Comparison of ENCODE assay signal across 35 mouse cellular contexts in genomic region chr2:71573736-71574135, GRCm38 (mm10). TPM values are rescaled to one million over a fixed set of nuclear protein-coding genes. Genes with fewer than 3 reads are reported as not detected.
DNase-seq lines count a peak whose midpoint lies in the region; ATAC-seq and TF ChIP-seq lines count a peak whose summit lies in the region.
"Had no signal": no experiment of that assay in that cellular context is flagged by ENCODE, and none has a peak within 500 bp of the region (broad histone marks: within the 10 kb centered on the region; RNA-seq: fewer than 3 reads in every experiment).

No protein-coding gene starts in this region.

- peak; percentile 47 for DNase-seq in embryo, embryonic 10.5 days (ENCODE audit: low spot score)
- peak; percentile 34 for DNase-seq in limb, embryonic 11.5 days (ENCODE audit: low spot score)
- DNase-seq in right cerebral cortex, postnatal 10 days (ENCODE audit: low spot score in 2 of 2), result no peak
- no peak for DNase-seq in kidney, adult 9 months
- no peak for DNase-seq in left cerebral cortex, adult 9 months (ENCODE audit: low spot score in 2 of 2)
- DNase-seq: adrenal gland, postnatal 14 days; cerebellum, adult 11 months; cerebellum, adult 9-10 months; cerebellum, postnatal 36 days; gastrocnemius, postnatal 25 days; heart, adult 18-20 months; heart, postnatal 4 days; layer of hippocampus, postnatal 36 days; liver, embryonic 13.5 days; lung, adult 18-20 months; lung, postnatal 4 days; retina, postnatal 1 day; right cerebral cortex, postnatal 25 days; thymus, postnatal 14 days had no signal

- H3K4me2 ChIP-seq in embryonic facial prominence, embryonic 12.5 days (replicated peaks), result peak overlapping the region; percentile 21
- H3K4me2 ChIP-seq in limb, embryonic 11.5 days (ENCODE audit: low read depth, severe bottlenecking), result peak overlapping the region; percentile 18; the same call in 1 of the 2 replicates
- peak overlapping the region; percentile 50 for H3K4me2 ChIP-seq in myocyte (ENCODE audit: low read depth)
- H3K4me2 ChIP-seq: embryonic facial prominence, embryonic 15.5 days; forebrain, embryonic 13.5 days; heart, embryonic 11.5 days; hindbrain, embryonic 14.5 days; limb, embryonic 15.5 days; liver, embryonic 13.5 days; midbrain, embryonic 13.5 days; stomach, embryonic 15.5 days had no signal

- no peak for ATAC-seq in embryonic facial prominence, embryonic 12.5 days (ENCODE audit: insufficient number of reproducible peaks, insufficient read depth, low FRiP score, low TSS enrichment)
- no peak for ATAC-seq in limb, embryonic 11.5 days (ENCODE audit: insufficient number of reproducible peaks, low FRiP score, low TSS enrichment, low read depth)
- ATAC-seq: forebrain, embryonic 13.5 days; intestine, postnatal 0 days; lung, postnatal 0 days; midbrain, embryonic 13.5 days; Patski had no signal

- no peak for TF ChIP-seq POLR2A in myocyte (IDR thresholded peaks at IDR 0.05; ENCODE audit: insufficient read length, low read depth)

- no peak overlapping the region for H3K27ac ChIP-seq in embryonic facial prominence, embryonic 12.5 days
- H3K27ac ChIP-seq in limb, embryonic 11.5 days (replicated peaks; ENCODE audit: low read depth, low read length), result no peak overlapping the region
- H3K27ac ChIP-seq: embryonic facial prominence, embryonic 15.5 days; forebrain, embryonic 13.5 days; hindbrain, embryonic 14.5 days; limb, embryonic 15.5 days; liver, embryonic 13.5 days; midbrain, embryonic 13.5 days; stomach, embryonic 15.5 days had no signal

- H3ac ChIP-seq in myocyte (ENCODE audit: control insufficient read depth, insufficient read length), result no peak overlapping the region

- 0 out of 2 replicates have a peak, but pooled peaks cover 3% of the 10 kb centered on the region for H3K9me3 ChIP-seq in embryonic facial prominence, embryonic 12.5 days
- no peaks in the 10 kb centered on the region for H3K9me3 ChIP-seq in limb, embryonic 11.5 days (ENCODE audit: control insufficient read depth, low read length)
- H3K9me3 ChIP-seq: embryonic facial prominence, embryonic 15.5 days; forebrain, embryonic 13.5 days; G1E; limb, embryonic 15.5 days; liver, embryonic 13.5 days; midbrain, embryonic 13.5 days; stomach, embryonic 15.5 days had no signal

- WGBS in embryonic facial prominence, embryonic 12.5 days, result 19% methylated on average over 4 of the region's 4 CpGs
- 13% methylated on average over 4 of the region's 4 CpGs for WGBS in limb, embryonic 11.5 days

- H3K36me3 ChIP-seq in embryonic facial prominence, embryonic 12.5 days, result no peaks in the 10 kb centered on the region
- H3K36me3 ChIP-seq in limb, embryonic 11.5 days (ENCODE audit: control insufficient read depth, insufficient read depth, low read length), result no peaks in the 10 kb centered on the region
- no peaks in the 10 kb centered on the region for H3K36me3 ChIP-seq in myocyte (ENCODE audit: control insufficient read depth, insufficient read depth)
- H3K36me3 ChIP-seq: embryonic facial prominence, embryonic 15.5 days; G1E; limb, embryonic 15.5 days; liver, embryonic 13.5 days; midbrain, embryonic 13.5 days; stomach, embryonic 15.5 days had no signal

- no peak overlapping the region for H3K9ac ChIP-seq in embryonic facial prominence, embryonic 12.5 days
- no peak overlapping the region for H3K9ac ChIP-seq in limb, embryonic 11.5 days (ENCODE audit: low read length)
- H3K9ac ChIP-seq: embryonic facial prominence, embryonic 15.5 days; forebrain, embryonic 13.5 days; hindbrain, embryonic 14.5 days; limb, embryonic 15.5 days; liver, embryonic 13.5 days; midbrain, embryonic 13.5 days; stomach, embryonic 15.5 days had no signal

- peaks cover 11% of the 10 kb centered on the region for H3K4me1 ChIP-seq in embryonic facial prominence, embryonic 12.5 days
- H3K4me1 ChIP-seq in limb, embryonic 11.5 days (ENCODE audit: control insufficient read depth, insufficient read depth, low read length), result peaks cover 10% of the 10 kb centered on the region
- H3K4me1 ChIP-seq: embryonic facial prominence, embryonic 15.5 days; forebrain, embryonic 13.5 days; liver, embryonic 13.5 days; midbrain, embryonic 13.5 days; stomach, embryonic 15.5 days had no signal

- H3K4me3 ChIP-seq in embryonic facial prominence, embryonic 12.5 days, result no peak overlapping the region
- no peak overlapping the region for H3K4me3 ChIP-seq in limb, embryonic 11.5 days (ENCODE audit: low read depth, low read length)
- no peak overlapping the region for H3K4me3 ChIP-seq in myocyte
- H3K4me3 ChIP-seq: embryonic facial prominence, embryonic 15.5 days; forebrain, embryonic 13.5 days; limb, embryonic 15.5 days; liver, embryonic 13.5 days; megakaryocyte, embryonic 14.5 days; midbrain, embryonic 13.5 days; stomach, embryonic 15.5 days had no signal

- H3K79me2 ChIP-seq in myocyte (ENCODE audit: control insufficient read depth, insufficient read depth), result no peaks in the 10 kb centered on the region

- no peaks in the 10 kb centered on the region for H3K27me3 ChIP-seq in embryonic facial prominence, embryonic 12.5 days
- no peaks in the 10 kb centered on the region for H3K27me3 ChIP-seq in limb, embryonic 11.5 days (ENCODE audit: control insufficient read depth, insufficient read depth, low read length)
- no peaks in the 10 kb centered on the region for H3K27me3 ChIP-seq in myocyte (ENCODE audit: control insufficient read depth, insufficient read depth, insufficient read length)
- H3K27me3 ChIP-seq: embryonic facial prominence, embryonic 15.5 days; forebrain, embryonic 13.5 days; limb, embryonic 15.5 days; midbrain, embryonic 13.5 days; Patski; stomach, embryonic 15.5 days had no signal

TF ChIP-seq in myocyte, 11 proteins besides CTCF, POLR2A, EP300 and RAD21:
- no peak for TF ChIP-seq MYOG (IDR thresholded peaks at IDR 0.05; ENCODE audit: control insufficient read depth in 1 of 3, insufficient read depth in 1 of 3, insufficient read length in 2 of 3, low read depth in 2 of 3)
- peak in 2 of 3 experiments; percentile 49 to 77 for TF ChIP-seq MYOD1 (IDR thresholded peaks at IDR 0.05; ENCODE audit: control insufficient read depth in 1 of 3, insufficient read length in 2 of 3, low read depth in 2 of 3)
TF ChIP-seq in myocyte: peak in this region for 1.

RNA-seq across cellular contexts. Expression of gene Dlx2, which starts 27.2 kb away (rescaled TPM):
- 21.9 and 29.7 TPM in 2 replicates for polyA plus RNA-seq in embryonic facial prominence, embryonic 12.5 days (2016; fragmentation: Nextera tagmentation; extraction: Ambion mirVana)
- 5.6 and 7.3 TPM in 2 replicates for polyA plus RNA-seq in limb, embryonic 11.5 days (2014; fragmentation: Nextera tagmentation; extraction: Ambion mirVana)
- 1.7 TPM for polyA plus RNA-seq in myocyte (2012; fragmentation: generic; extraction: Trizol)
- polyA plus RNA-seq: G1E; kidney, embryonic 16.5 days; liver, embryonic 13.5 days; lung, postnatal 0 days; neural tube, embryonic 14.5 days had no signal

RNA-seq across cellular contexts. Expression of gene Dlx1, which starts 45.8 kb away (rescaled TPM):
- 65.4 and 87.0 TPM in 2 replicates for polyA plus RNA-seq in embryonic facial prominence, embryonic 12.5 days (2016; fragmentation: Nextera tagmentation; extraction: Ambion mirVana)
- polyA plus RNA-seq in limb, embryonic 11.5 days (2014; fragmentation: Nextera tagmentation; extraction: Ambion mirVana), result 5.8 and 6.3 TPM in 2 replicates
- polyA plus RNA-seq in myocyte (2012; fragmentation: generic; extraction: Trizol), result 0.64 TPM
- polyA plus RNA-seq: kidney, embryonic 16.5 days; lung, postnatal 0 days; neural tube, embryonic 14.5 days had no signal

Comparison
In these comparisons a context has a peak if more than half of its experiments do, and no peak if none do; other contexts are left out.
1. DNase-seq: peak in embryo, embryonic 10.5 days (single experiment) and limb, embryonic 11.5 days (single experiment); none in right cerebral cortex, postnatal 10 days (0 of 2), kidney, adult 9 months (single experiment) and left cerebral cortex, adult 9 months (0 of 2).
2. Peak in every context shown above with its lines, with median percentiles within 50 percentile points of each other: H3K4me2 ChIP-seq.